Mouse (Mus musculus) testis, adult 2 months (tissue): Measurements from ENCODE around the gene Cdk6. TPM values are rescaled to one million over a fixed set of nuclear protein-coding genes. Genes with fewer than 3 reads are reported as not detected.
"Not testable (repeated sequence)": the region's sequence is repeated elsewhere in the genome, so short reads cannot be mapped to it uniquely, and the experiment has no call there.

ENCODE experiments used
- H3K27ac ChIP-seq: fragments of 200-500 bp; 2 replicates; pipeline ENCODE4 v1.5.1; 2012; ENCODE audit warnings: low read depth, low read length; ENCODE audit not compliant: control insufficient read depth, insufficient read depth
- H3K27me3 ChIP-seq: fragments of 200-500 bp; 2 replicates; pipeline ENCODE4 v1.6.1; 2012; ENCODE audit warnings: mild to moderate bottlenecking, low read length, moderate library complexity; ENCODE audit not compliant: control insufficient read depth, insufficient read depth
- H3K36me3 ChIP-seq: fragments of 200-500 bp; 2 replicates; pipeline ENCODE4 v1.6.1; 2012; ENCODE audit warnings: mild to moderate bottlenecking, low read length; ENCODE audit not compliant: control insufficient read depth, insufficient read depth
- H3K4me1 ChIP-seq: fragments of 200-500 bp; 2 replicates; pipeline ENCODE4 v1.6.1; 2012; ENCODE audit warnings: low read length; ENCODE audit not compliant: control insufficient read depth, insufficient read depth
- H3K4me3 ChIP-seq: fragments of 200-500 bp; 2 replicates; pipeline ENCODE4 v1.5.1; 2012; ENCODE audit warnings: low read depth, mild to moderate bottlenecking, low read length, moderate library complexity, mixed read lengths; ENCODE audit not compliant: control insufficient read depth
- CTCF ChIP-seq: fragments of 200-500 bp; IDR thresholded peaks from 2 replicates; pipeline ENCODE4 v1.5.1; 2012; ENCODE audit warnings: low read depth, mild to moderate bottlenecking, inconsistent platforms, low read length, moderate library complexity; ENCODE audit not compliant: control insufficient read depth, insufficient read depth, insufficient replicate concordance
- POLR2A ChIP-seq: fragments of 200-500 bp; IDR thresholded peaks from 2 replicates; pipeline ENCODE4 v1.6.1; 2012; ENCODE audit warnings: low read depth, mild to moderate bottlenecking, inconsistent platforms, low read length, moderate library complexity; ENCODE audit not compliant: control insufficient read depth
- polyA plus RNA-seq: library from polyadenylated mRNA; depleted of rRNA; stranded (reverse); fragments of >200 nt; gene quantifications from 2 replicates; pipeline ENCODE4 v1.2.3, GENCODE M21; 2012

Cdk6 gene
- polyA plus RNA-seq, 1 experiment, result 5.6 TPM

GRCm38 (mm10) chr5:3420094-3420831 lies 79.0 kb downstream of the Cdk6 start:
- no peak overlapping the region for H3K27ac ChIP-seq
- no peaks in the 10 kb centered on the region for H3K36me3 ChIP-seq
- no peak overlapping the region for H3K4me3 ChIP-seq
- no peaks in the 10 kb centered on the region for H3K4me1 ChIP-seq
- no peaks in the 10 kb centered on the region for H3K27me3 ChIP-seq
- TF ChIP-seq CTCF (no peak), POLR2A (no peak)

- Histone ChIP-seq H3K4me3 (no peak overlapping the region), H3K36me3 (no peaks in the 10 kb centered on the region), H3K27me3 (no peaks in the 10 kb centered on the region), H3K4me1 (no peaks in the 10 kb centered on the region), H3K27ac (no peak overlapping the region)
- TF ChIP-seq CTCF (no peak), POLR2A (no peak)
These were observed 79.5 kb downstream of the Cdk6 start for GRCm38 (mm10) chr5:3420832-3421228.

GRCm38 (mm10) chr5:3433131-3433700 lies 91.9 kb downstream of the Cdk6 start:
- not testable (repeated sequence) for H3K36me3 ChIP-seq, H3K4me3 ChIP-seq, H3K4me1 ChIP-seq, H3K27ac ChIP-seq, H3K27me3 ChIP-seq

GRCm38 (mm10) chr5:3434105-3434504 lies 92.8 kb downstream of the Cdk6 start:
- H3K4me1 ChIP-seq, H3K4me3 ChIP-seq, H3K27me3 ChIP-seq, H3K27ac ChIP-seq, H3K36me3 ChIP-seq: not testable (repeated sequence)

GRCm38 (mm10) chr5:3438453-3439003 lies 97.2 kb downstream of the Cdk6 start:
- not testable (repeated sequence) for H3K36me3 ChIP-seq, H3K27ac ChIP-seq, H3K4me3 ChIP-seq, H3K27me3 ChIP-seq, H3K4me1 ChIP-seq

DNA sequence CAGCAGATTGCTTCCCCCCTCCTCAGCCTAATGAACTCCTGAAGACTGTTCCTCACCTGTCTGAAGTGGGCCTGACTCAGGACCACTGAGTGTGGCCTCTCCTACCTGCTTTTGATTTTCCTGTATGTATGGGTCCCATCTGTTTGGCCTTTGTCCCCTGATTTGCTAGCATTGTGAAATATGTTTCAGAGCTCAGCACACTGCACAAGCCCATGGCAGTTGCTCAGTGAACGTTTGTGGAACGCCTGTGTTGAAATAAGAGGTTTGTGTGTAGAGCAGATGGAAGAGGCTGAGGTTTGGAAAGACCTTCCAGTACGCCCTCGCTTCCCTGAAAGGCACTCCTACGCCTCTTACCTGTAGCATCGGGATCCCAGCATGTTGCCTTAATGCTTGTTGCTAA lies 98.1 kb downstream of the Cdk6 start:
- H3K27ac ChIP-seq, H3K4me3 ChIP-seq, H3K27me3 ChIP-seq, H3K36me3 ChIP-seq, H3K4me1 ChIP-seq: not testable (repeated sequence)

DNA sequence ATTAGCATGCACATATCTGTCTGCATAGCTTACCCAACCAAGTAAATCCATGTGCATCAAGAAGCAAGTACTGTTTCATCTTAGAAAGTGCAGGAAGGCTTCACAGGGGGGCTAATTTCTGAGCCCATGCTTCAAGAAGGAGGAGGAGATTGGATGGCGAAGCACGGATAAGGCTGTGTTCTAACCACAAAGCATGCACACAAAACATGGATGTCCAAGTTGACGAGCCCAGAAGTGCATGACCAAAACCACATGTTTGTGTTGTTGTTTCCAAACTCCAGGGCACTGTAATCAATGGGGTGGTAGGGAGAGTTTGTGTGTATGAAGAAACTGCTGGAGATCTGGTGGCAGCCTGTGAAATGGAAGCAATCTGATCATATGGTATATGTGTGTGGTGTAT lies 101.2 kb downstream of the Cdk6 start:
- not testable (repeated sequence) for H3K4me3 ChIP-seq, H3K27ac ChIP-seq, H3K36me3 ChIP-seq, H3K27me3 ChIP-seq, H3K4me1 ChIP-seq

DNA sequence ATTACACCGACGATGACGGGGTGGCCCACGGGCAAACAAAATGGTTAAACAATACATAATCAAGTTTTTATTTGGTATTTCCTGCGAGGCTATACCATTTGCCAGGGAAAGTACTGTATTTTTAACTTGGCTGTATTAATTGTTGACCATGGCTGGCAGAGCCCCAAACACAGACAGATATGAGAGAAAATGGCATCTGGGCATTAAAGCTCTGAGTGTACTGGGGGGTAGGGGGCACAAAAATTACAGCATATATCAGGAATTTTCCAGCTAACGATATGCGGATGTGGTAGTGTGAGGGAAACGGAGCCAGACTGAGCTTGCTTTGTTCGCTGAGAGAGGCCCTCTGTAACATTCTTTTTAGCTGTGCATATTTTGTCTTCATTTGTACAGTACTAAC lies 109.9 kb downstream of the Cdk6 start:
- not testable (repeated sequence) for H3K4me1 ChIP-seq, H3K27ac ChIP-seq, H3K36me3 ChIP-seq

DNA sequence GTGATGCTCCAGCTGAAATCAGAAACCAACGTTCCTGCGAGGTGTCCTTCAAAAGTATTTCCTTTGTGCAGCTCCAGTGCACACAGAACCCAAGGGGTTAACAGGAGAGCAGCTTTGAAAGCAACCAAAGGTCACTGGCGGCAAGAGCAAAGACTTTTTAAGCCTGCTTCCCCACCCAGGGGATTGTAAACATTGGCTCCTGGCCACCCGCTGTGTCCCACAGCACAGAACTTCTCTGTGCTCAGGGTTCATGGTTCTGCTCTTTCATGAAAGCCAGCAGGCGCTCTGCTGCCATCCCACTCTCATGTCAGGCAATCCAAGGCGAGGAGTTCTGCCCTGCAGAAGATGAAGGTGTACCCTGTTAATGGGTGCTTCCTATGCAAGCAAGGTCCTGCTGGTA lies 112.7 kb downstream of the Cdk6 start:
- H3K4me1 ChIP-seq, H3K4me3 ChIP-seq, H3K27me3 ChIP-seq, H3K27ac ChIP-seq, H3K36me3 ChIP-seq: not testable (repeated sequence)

More for the DNA sequence above, 109.9 kb downstream of the Cdk6 start:
- H3K27me3 ChIP-seq, H3K4me3 ChIP-seq: not testable (repeated sequence)
